Mouse (Mus musculus) monocyte, adult 5-6 weeks (primary cell): ENCODE results near the gene Mdga2. TPM values are rescaled to one million over a fixed set of nuclear protein-coding genes. Genes with fewer than 3 reads are reported as not detected.

ENCODE experiments used
- ATAC-seq: fragments of 153-309, 156-312 bp; replicated peaks from 2 replicates; pipeline ENCODE4 v1.8.0; 2017; ENCODE audit warnings: mild to moderate bottlenecking; ENCODE audit not compliant: low TSS enrichment, insufficient number of reproducible peaks, severe bottlenecking, poor library complexity, low FRiP score
- total RNA-seq: library from RNA; stranded (forward); fragments of 200-1000, 200-491, 200-594 nt; gene quantifications from 3 replicates; pipeline ENCODE4 v1.2.3, GENCODE M21; 2017

Mdga2 gene
- total RNA-seq, 1 experiment from 2014 or later: not detected

DNA sequence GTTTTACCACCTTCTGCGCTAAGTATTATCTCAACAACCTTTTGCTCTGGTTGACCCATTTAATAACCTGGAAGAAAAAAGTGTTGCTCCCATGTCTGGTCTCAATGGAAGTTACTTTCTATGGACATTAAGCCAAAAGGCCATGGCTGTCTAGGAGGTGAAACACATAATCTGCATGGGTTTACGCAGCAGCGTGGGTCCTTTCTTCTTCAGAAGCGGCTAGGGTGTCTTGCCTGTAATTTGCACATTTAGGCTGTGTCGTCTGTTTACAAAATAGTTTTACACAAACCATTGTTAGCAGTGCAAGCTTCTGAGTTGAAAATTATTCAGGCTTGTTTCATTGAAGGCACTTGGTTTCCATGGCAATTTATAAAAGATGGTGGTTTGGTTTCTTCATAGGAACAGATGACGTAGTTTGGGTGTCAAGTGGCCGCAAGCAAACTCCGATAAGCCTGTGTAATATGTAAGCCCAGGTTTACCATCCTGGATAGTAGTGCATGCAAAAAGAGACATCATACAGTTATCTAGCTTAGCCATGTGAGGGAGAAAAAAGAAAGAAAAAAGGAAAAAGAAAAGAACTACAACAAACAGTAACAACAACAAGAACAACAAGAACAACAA is 752.0 kb downstream of the Mdga2 start:
- no peak for ATAC-seq

GRCm38 (mm10) chr12:66465516-66465915 is 756.8 kb downstream of the Mdga2 start:
- ATAC-seq: no peak

DNA sequence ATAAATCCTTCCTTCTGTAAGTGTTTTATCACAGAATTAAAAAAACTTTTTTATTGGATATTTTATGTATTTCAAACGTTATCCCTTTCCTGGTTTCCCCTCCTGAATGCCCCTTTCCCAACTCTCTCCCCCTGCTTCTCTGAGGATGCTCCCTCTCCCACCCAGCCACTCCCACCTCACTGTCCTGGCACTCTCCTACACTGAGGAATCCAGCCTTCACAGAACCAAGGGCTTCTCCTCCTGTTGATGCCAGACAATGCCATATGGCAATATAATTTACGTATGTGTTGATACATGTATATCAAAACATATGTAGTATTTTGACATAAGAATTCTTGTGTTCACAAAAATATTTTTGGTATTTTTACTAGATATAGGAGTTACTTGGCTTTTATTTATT is 779.0 kb downstream of the Mdga2 start:
- ATAC-seq: no peak
